Mouse (Mus musculus): ENCODE measurements around the gene Nlrc5.

Nlrc5 gene

DNA sequence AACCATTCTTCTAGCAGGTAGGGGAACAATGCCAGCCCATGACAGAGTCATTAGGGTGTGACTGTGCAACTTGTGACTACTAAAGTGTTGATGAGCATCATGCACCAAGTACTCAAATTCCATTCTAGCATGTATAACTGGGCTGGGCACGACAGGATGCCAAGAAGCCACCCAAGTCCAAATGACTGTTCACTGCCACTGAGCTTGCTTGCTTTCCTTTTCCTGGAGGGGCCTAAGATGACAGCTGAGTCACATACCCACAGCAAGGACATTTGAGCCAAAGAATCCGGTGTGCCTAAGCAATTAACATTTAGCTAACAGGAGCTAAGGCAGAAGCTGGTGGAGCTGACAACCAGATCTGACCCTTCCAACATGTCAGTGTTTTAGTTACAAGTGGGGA, 137.7 kb downstream of the Nlrc5 start:
- DNase-seq, result no peak

DNA sequence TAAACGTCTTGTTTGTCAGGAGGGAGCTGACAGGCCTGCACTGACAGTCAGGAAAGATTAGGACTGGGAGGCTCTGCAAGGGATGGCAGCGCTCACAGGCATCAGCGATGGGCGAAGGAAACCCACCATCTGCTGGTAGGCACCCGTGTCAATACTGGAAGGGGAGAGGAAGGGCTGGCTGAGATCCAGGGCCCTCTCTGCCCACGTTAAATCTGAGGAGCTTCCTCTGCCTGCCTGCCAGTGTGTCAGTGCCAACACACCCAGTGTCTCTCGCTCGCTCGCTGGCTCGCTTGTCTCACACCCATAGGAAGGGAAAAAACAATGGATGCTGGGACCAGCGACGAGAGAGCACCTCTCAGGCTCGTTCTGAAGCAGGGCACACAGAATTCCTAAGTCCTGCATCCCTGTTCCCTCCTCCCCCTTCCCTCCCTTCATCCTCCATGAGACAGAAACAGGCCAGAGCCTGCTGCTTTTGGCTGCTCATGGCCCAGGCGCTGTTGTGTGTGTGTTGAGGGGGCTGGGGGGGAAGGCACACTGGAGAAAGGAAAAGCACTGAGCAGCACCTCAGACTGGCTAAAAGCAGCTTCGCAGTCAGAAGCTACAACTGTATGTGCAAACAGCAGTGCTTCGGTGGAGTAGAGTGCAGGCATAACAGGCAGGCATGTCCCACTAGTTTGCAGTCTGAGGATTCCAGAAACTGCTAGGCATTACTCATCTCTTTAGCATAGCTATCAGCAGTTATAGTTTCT, 140.2 kb downstream of the Nlrc5 start:
- no peak for DNase-seq

DNA sequence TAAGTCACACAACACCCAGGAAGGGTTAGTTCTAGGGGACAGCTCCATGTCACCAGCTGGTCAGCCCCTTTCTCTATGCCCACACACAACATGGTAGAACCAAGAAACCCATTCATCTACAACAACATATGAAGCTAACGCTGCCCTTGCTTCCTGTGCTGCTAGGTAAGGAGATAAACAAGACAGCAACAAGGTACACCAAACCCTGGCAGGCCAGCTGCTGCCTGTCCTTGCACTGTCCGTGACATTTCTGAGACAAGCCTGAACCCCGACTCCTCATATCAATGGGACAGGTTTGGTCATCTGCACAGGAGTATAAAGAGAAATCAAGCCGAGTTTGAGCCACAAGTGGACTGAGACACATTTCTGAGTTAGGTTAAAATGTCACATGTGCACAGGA, 141.0 kb downstream of the Nlrc5 start:
- DNase-seq, result no peak
